Mouse (Mus musculus): ENCODE measurements at regions not wholly inside any gene's neighbourhood (a gene's known extent, or its start where the extent isn't known, plus 50 kb on each side); places are given as distances from the start of the nearest gene placed in this dataset.

- no peak for DNase-seq (ENCODE audit: low spot score in 2 of 2)
Observed at GRCm38 (mm10) chr17:83135441-83136120, 79.5 kb upstream of the Pkdcc start.

- no peak for DNase-seq (ENCODE audit: low spot score in 2 of 2)
Observed at GRCm38 (mm10) chr17:83136267-83136666, 78.8 kb upstream of the Pkdcc start.

- DNase-seq (ENCODE audit: low spot score in 2 of 2) = no peak
Observed at GRCm38 (mm10) chr17:83137720-83138119, 77.4 kb upstream of the Pkdcc start.

- no peak for DNase-seq (ENCODE audit: low spot score in 2 of 2)
Observed at GRCm38 (mm10) chr17:83138493-83139417, 76.3 kb upstream of the Pkdcc start.

- DNase-seq (ENCODE audit: low spot score in 2 of 2) = no peak
Observed at GRCm38 (mm10) chr17:83148371-83148929, 66.6 kb upstream of the Pkdcc start.

GRCm38 (mm10) chr17:83149336-83149735 is 65.8 kb upstream of the Pkdcc start:
- DNase-seq (ENCODE audit: low spot score in 2 of 2) = no peak

GRCm38 (mm10) chr17:83155106-83155505 is 60.0 kb upstream of the Pkdcc start:
- no peak for DNase-seq (ENCODE audit: low spot score in 2 of 2)

GRCm38 (mm10) chr17:83156682-83157081 is 58.4 kb upstream of the Pkdcc start:
- no peak for DNase-seq (ENCODE audit: low spot score in 2 of 2)

- no peak for DNase-seq (ENCODE audit: low spot score in 2 of 2)
Observed at GRCm38 (mm10) chr17:83158053-83158452, 57.0 kb upstream of the Pkdcc start.

GRCm38 (mm10) chr17:83158652-83159051 is 56.4 kb upstream of the Pkdcc start:
- DNase-seq (ENCODE audit: low spot score in 2 of 2) = no peak

- no peak for DNase-seq (ENCODE audit: low spot score in 2 of 2)
Observed at GRCm38 (mm10) chr17:83159634-83160033, 55.5 kb upstream of the Pkdcc start.

- no peak for DNase-seq (ENCODE audit: low spot score in 2 of 2)
Observed at GRCm38 (mm10) chr17:83160296-83160695, 54.8 kb upstream of the Pkdcc start.

GRCm38 (mm10) chr17:83161731-83162130 is 53.4 kb upstream of the Pkdcc start:
- no peak for DNase-seq (ENCODE audit: low spot score in 2 of 2)

GRCm38 (mm10) chr17:83163952-83164560 is 51.0 kb upstream of the Pkdcc start:
- DNase-seq (ENCODE audit: low spot score in 2 of 2) = no peak

- no peak for DNase-seq (ENCODE audit: low spot score in 2 of 2)
Observed at GRCm38 (mm10) chr17:83164728-83165127, 50.4 kb upstream of the Pkdcc start.

- DNase-seq (ENCODE audit: low spot score in 2 of 2) = no peak
Observed at GRCm38 (mm10) chr17:83165140-83165539, 50.0 kb upstream of the Pkdcc start.

All from spleen, postnatal 10 days (tissue).